ENCODE assay signal across 22 mouse cellular contexts in the genomic region with DNA sequence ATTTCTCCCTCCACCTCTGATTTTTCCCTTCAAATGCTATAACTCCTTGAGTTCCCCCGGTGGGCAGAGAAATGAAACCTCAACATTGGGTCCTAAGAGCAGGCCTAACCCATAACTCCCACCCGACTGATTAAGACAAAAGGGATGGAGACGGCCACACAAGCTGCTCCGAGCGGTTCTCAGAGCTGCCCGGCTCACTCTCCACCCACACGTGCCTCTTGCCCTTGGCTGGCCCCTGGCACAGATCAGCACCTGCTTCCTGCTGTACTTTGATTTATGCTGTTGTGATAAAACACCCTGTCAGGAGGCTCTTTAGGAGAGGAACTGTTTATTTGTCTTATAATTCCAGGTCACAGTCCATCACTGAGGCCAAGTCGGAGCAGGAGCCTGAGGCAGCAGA. TPM values are rescaled to one million over a fixed set of nuclear protein-coding genes. Genes with fewer than 3 reads are reported as not detected.
DNase-seq lines count a peak whose midpoint lies in the region; ATAC-seq lines count a peak whose summit lies in the region.
"Had no signal": no experiment of that assay in that cellular context is flagged by ENCODE, and none has a peak within 500 bp of the region (broad histone marks: within the 10 kb centered on the region; RNA-seq: fewer than 3 reads in every experiment).

No protein-coding gene starts in this region.

- H3K4me1 ChIP-seq in kidney, embryonic 15.5 days: no peaks in the 10 kb centered on the region
- H3K4me1 ChIP-seq: hindbrain, embryonic 12.5 days; limb, embryonic 15.5 days; midbrain, embryonic 10.5 days had no signal

- WGBS in kidney, embryonic 15.5 days: 14% methylated on average over 8 of the region's 8 CpGs

- H3K4me2 ChIP-seq in kidney, embryonic 15.5 days: no peak overlapping the region
- H3K4me2 ChIP-seq: hindbrain, embryonic 12.5 days; limb, embryonic 15.5 days had no signal

- no peak overlapping the region for H3K4me3 ChIP-seq in kidney, embryonic 15.5 days (replicated peaks)
- H3K4me3 ChIP-seq: hindbrain, embryonic 12.5 days; limb, embryonic 15.5 days; midbrain, embryonic 10.5 days had no signal

- no peak for DNase-seq in kidney, postnatal 25 days
- peak; percentile 35 for DNase-seq in embryo, embryonic 10.5 days (ENCODE audit: low spot score)
- peak; percentile 12 for DNase-seq in embryo, embryonic 9.5 days (ENCODE audit: extremely low spot score)
- DNase-seq in kidney, postnatal 14 days: peak; percentile 2
- DNase-seq in urinary bladder, postnatal 10 days (ENCODE audit: low spot score): no peak
- no peak for DNase-seq in ovary, postnatal 10 days (ENCODE audit: low spot score)
- DNase-seq: adrenal gland, adult 2 months; cerebellum, adult 11-12 months; cerebellum, postnatal 10 days; gastrocnemius, postnatal 10 days; left cerebral cortex, postnatal 4 days; right cerebral cortex, postnatal 14 days had no signal

- no peak overlapping the region for H3K27ac ChIP-seq in kidney, embryonic 15.5 days
- H3K27ac ChIP-seq: hindbrain, embryonic 12.5 days; limb, embryonic 15.5 days; macrophage; midbrain, embryonic 10.5 days; stomach, postnatal 0 days had no signal

- H3K36me3 ChIP-seq in kidney, embryonic 15.5 days: no peaks in the 10 kb centered on the region
- H3K36me3 ChIP-seq: hindbrain, embryonic 12.5 days; limb, embryonic 15.5 days; midbrain, embryonic 10.5 days had no signal

- no peaks in the 10 kb centered on the region for H3K9me3 ChIP-seq in kidney, embryonic 15.5 days (replicated peaks)
- H3K9me3 ChIP-seq: hindbrain, embryonic 12.5 days; limb, embryonic 15.5 days; midbrain, embryonic 10.5 days had no signal

- H3K9ac ChIP-seq in kidney, embryonic 15.5 days: no peak overlapping the region
- H3K9ac ChIP-seq: hindbrain, embryonic 12.5 days; limb, embryonic 15.5 days had no signal

- no peaks in the 10 kb centered on the region for H3K27me3 ChIP-seq in kidney, embryonic 15.5 days
- H3K27me3 ChIP-seq: hindbrain, embryonic 12.5 days; limb, embryonic 15.5 days had no signal

- 0 out of 2 replicates have a peak, but pooled peaks have one; percentile 49 for ATAC-seq in kidney, embryonic 15.5 days (replicated peaks; ENCODE audit: low FRiP score)
- ATAC-seq: forebrain, embryonic 14.5 days had no signal

RNA-seq across cellular contexts. Expression of gene Mc3r, which starts 34.8 kb away (rescaled TPM):
- polyA plus RNA-seq in kidney, embryonic 15.5 days (2015; fragmentation: Nextera tagmentation; extraction: Ambion mirVana): not detected in 2 replicates
- polyA plus RNA-seq: heart, embryonic 14.5 days; hindbrain, embryonic 12.5 days; limb, embryonic 15.5 days; lung, embryonic 16.5 days; macrophage; midbrain, embryonic 10.5 days; stomach, postnatal 0 days; urinary bladder, adult 2 months had no signal

Comparison
In these comparisons a context has a peak if more than half of its experiments do, and no peak if none do; other contexts are left out.
1. DNase-seq: peak in embryo, embryonic 10.5 days (single experiment), embryo, embryonic 9.5 days (single experiment) and kidney, postnatal 14 days (single experiment); none in kidney, postnatal 25 days (0 of 2), urinary bladder, postnatal 10 days (single experiment) and ovary, postnatal 10 days (single experiment).